Mouse (Mus musculus): ENCODE data around the gene Sema3a.
"Not testable (repeated sequence)": the region's sequence is repeated elsewhere in the genome, so short reads cannot be mapped to it uniquely, and the experiment has no call there.

The Sema3a gene

GRCm38 (mm10) chr5:13421276-13421925, 296.2 kb downstream of the Sema3a start:
- DNase-seq (ENCODE audit: low read depth) = no peak

- DNase-seq (ENCODE audit: low read depth) = peak; percentile 75
Measured at GRCm38 (mm10) chr5:13428702-13429101, 303.5 kb downstream of the Sema3a start.

- no peak for DNase-seq (ENCODE audit: low read depth)
Measured at GRCm38 (mm10) chr5:13431827-13432226, 306.6 kb downstream of the Sema3a start.

GRCm38 (mm10) chr5:13432574-13432973, 307.4 kb downstream of the Sema3a start:
- no peak for DNase-seq (ENCODE audit: low read depth)

GRCm38 (mm10) chr5:13433303-13433702, 308.1 kb downstream of the Sema3a start:
- peak; percentile 39 for DNase-seq (ENCODE audit: low read depth)

- DNase-seq (ENCODE audit: low read depth) = no peak
Measured at GRCm38 (mm10) chr5:13441112-13441511, 315.9 kb downstream of the Sema3a start.

GRCm38 (mm10) chr5:13460182-13461001, 335.2 kb downstream of the Sema3a start:
- DNase-seq (ENCODE audit: low read depth) = peak; percentile 19

- no peak for DNase-seq (ENCODE audit: low read depth)
Measured at GRCm38 (mm10) chr5:13468856-13469255, 343.6 kb downstream of the Sema3a start.

- no peak for DNase-seq (ENCODE audit: low read depth)
Measured at GRCm38 (mm10) chr5:13469401-13469800, 344.2 kb downstream of the Sema3a start.

GRCm38 (mm10) chr5:13470057-13470905, 345.1 kb downstream of the Sema3a start:
- DNase-seq (ENCODE audit: low read depth) = peak; percentile 84

GRCm38 (mm10) chr5:13477653-13478052, 352.4 kb downstream of the Sema3a start:
- peak; percentile 89 for DNase-seq (ENCODE audit: low read depth)

- no peak for DNase-seq (ENCODE audit: low read depth)
Measured at GRCm38 (mm10) chr5:13488671-13489070, 363.5 kb downstream of the Sema3a start.

GRCm38 (mm10) chr5:13495967-13496366, 370.8 kb downstream of the Sema3a start:
- DNase-seq (ENCODE audit: low read depth) = not testable (repeated sequence)

GRCm38 (mm10) chr5:13499835-13500234, 374.6 kb downstream of the Sema3a start:
- peak; percentile 79 for DNase-seq (ENCODE audit: low read depth)

GRCm38 (mm10) chr5:13505839-13506499, 380.8 kb downstream of the Sema3a start:
- DNase-seq (ENCODE audit: low read depth) = no peak

- DNase-seq (ENCODE audit: low read depth) = no peak
Measured at GRCm38 (mm10) chr5:13509163-13509562, 383.9 kb downstream of the Sema3a start.

GRCm38 (mm10) chr5:13517018-13517417, 391.8 kb downstream of the Sema3a start:
- DNase-seq (ENCODE audit: low read depth) = no peak

- DNase-seq (ENCODE audit: low read depth) = no peak
Measured at GRCm38 (mm10) chr5:13525597-13525996, 400.4 kb downstream of the Sema3a start.

GRCm38 (mm10) chr5:13527037-13527464, 401.8 kb downstream of the Sema3a start:
- DNase-seq (ENCODE audit: low read depth) = peak; percentile 62

- DNase-seq (ENCODE audit: low read depth) = no peak
Measured at GRCm38 (mm10) chr5:13529226-13529625, 404.0 kb downstream of the Sema3a start.

- DNase-seq (ENCODE audit: low read depth) = peak; percentile 73
Measured at GRCm38 (mm10) chr5:13547472-13548209, 422.4 kb downstream of the Sema3a start.
